Mouse (Mus musculus): ENCODE results near the gene Abi3bp. TPM values are rescaled to one million over a fixed set of nuclear protein-coding genes. Genes with fewer than 3 reads are reported as not detected.
A peak's percentile ranks its signal among the peaks of the same experiment; 100 is the strongest.

Gene Abi3bp
- polyA plus RNA-seq, 1 experiment from 2014 or later, result 0.57 TPM

GRCm38 (mm10) chr16:56646382-56647172 lies 168.9 kb downstream of the Abi3bp start:
- ATAC-seq (ENCODE audit: low FRiP score) (no peak), DNase-seq (ENCODE audit: low spot score) (no peak)
- H3K9me3 ChIP-seq (ENCODE audit: control insufficient read depth, low read length), result no peaks in the 10 kb centered on the region
- H3K36me3 ChIP-seq (ENCODE audit: control insufficient read depth, insufficient read depth, low read length), result no peaks in the 10 kb centered on the region
- no peaks in the 10 kb centered on the region for H3K4me1 ChIP-seq (replicated peaks; ENCODE audit: control insufficient read depth, insufficient read depth, low read length)
- no peaks in the 10 kb centered on the region for H3K27me3 ChIP-seq (ENCODE audit: control insufficient read depth, insufficient read depth, low read length)
- no peak overlapping the region for H3K27ac ChIP-seq (ENCODE audit: low read depth, low read length)
- 66% methylated on average over 7 of the region's 7 CpGs for WGBS
- no peak overlapping the region for H3K9ac ChIP-seq (ENCODE audit: low read depth, low read length)
- no peak overlapping the region for H3K4me2 ChIP-seq (replicated peaks; ENCODE audit: low read depth, low read length)
- H3K4me3 ChIP-seq (ENCODE audit: low read depth, low read length), result no peak overlapping the region

DNA sequence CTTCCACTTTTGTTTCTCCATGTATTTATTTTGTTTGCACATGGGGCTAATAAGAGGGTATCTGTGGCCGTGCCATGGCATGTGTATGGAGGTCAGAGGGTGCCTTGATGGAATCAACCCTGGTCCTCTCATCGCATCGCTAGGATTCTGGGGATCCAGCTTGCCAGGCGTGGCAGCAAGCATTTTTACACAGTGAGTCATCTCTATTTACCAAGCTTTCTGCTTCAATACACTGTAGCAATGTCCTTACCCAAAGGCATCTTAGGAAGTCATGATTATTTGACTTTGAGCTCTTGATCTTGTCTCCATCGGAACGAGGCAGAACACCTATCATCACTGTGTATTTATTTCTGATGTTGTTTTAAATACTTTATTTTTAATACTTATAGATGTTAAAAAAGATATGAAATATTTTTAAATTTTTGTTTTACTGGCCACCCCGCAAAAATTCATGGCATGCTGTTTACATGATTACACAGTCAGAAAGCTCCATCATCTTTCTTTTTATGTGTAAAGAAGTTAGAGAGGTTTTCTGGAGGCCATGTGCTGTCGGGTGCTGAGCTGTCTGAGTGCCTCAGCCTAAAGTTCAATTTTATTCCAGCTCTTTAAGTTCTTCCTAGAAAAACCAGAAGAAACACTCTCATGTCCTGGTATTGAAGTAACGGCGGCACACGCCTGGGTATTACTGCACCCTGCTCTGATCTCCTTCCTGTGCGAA lies 177.7 kb downstream of the Abi3bp start:
- H3K4me2 ChIP-seq (replicated peaks; ENCODE audit: low read depth, low read length), result no peak overlapping the region
- no peaks in the 10 kb centered on the region for H3K9me3 ChIP-seq (ENCODE audit: control insufficient read depth, low read length)
- no peak overlapping the region for H3K4me3 ChIP-seq (ENCODE audit: low read depth, low read length)
- no peak overlapping the region for H3K9ac ChIP-seq (ENCODE audit: low read depth, low read length)
- ATAC-seq (ENCODE audit: low FRiP score), result no peak
- DNase-seq (ENCODE audit: low spot score), result no peak
- no peaks in the 10 kb centered on the region for H3K36me3 ChIP-seq (ENCODE audit: control insufficient read depth, insufficient read depth, low read length)
- H3K4me1 ChIP-seq (replicated peaks; ENCODE audit: control insufficient read depth, insufficient read depth, low read length), result no peaks in the 10 kb centered on the region
- WGBS, result 86% methylated on average over 12 of the region's 12 CpGs
- H3K27me3 ChIP-seq (ENCODE audit: control insufficient read depth, insufficient read depth, low read length), result no peaks in the 10 kb centered on the region
- H3K27ac ChIP-seq (ENCODE audit: low read depth, low read length), result no peak overlapping the region

DNA sequence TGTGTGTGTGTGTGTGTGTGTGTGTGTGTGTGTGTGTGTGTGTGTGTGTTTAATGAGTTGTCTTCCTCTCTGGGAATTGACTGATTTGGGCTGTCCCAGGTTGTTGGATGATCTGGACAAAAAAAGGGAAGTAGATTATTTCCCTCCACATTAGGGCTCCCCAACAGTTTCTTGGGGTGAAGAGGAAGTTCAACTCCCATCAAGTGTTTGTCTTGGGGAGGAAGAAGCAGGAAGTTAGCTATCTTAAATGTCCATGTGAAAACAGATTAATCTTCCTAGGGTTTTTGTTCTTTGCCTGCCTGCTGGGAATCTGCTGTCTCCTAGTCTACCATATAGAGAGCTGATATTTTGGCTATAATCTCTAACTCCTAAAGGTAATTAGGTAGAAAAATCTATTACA lies 181.2 kb downstream of the Abi3bp start:
- H3K4me2 ChIP-seq (replicated peaks; ENCODE audit: low read depth, low read length), result no peak overlapping the region
- H3K4me1 ChIP-seq (replicated peaks; ENCODE audit: control insufficient read depth, insufficient read depth, low read length), result no peaks in the 10 kb centered on the region
- no peak overlapping the region for H3K27ac ChIP-seq (ENCODE audit: low read depth, low read length)
- no peaks in the 10 kb centered on the region for H3K36me3 ChIP-seq (ENCODE audit: control insufficient read depth, insufficient read depth, low read length)
- H3K9me3 ChIP-seq (ENCODE audit: control insufficient read depth, low read length), result no peaks in the 10 kb centered on the region
- H3K4me3 ChIP-seq (ENCODE audit: low read depth, low read length), result no peak overlapping the region
- no peak for DNase-seq (ENCODE audit: low spot score)
- H3K9ac ChIP-seq (ENCODE audit: low read depth, low read length), result no peak overlapping the region
- ATAC-seq (ENCODE audit: low FRiP score), result no peak
- H3K27me3 ChIP-seq (ENCODE audit: control insufficient read depth, insufficient read depth, low read length), result no peaks in the 10 kb centered on the region

DNA sequence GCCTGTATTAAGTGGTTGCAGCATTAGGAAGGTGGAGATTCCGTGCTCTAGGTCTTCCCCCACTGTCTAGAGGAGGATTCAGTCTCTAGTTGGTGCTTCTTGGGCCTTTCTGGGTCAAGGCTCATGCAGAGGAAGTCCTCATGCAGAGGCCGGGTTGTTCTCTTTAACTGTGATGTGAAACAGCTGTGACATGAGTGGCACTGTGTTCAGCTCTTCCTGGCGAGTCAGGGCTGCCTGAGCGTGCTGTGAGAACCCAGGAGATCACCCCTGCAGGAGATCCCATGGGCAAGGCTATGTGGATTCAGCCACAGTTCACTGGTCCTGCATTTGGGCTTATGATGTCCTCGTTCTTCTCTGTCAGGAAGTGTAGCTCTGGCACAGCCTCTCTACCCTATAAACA lies 191.8 kb downstream of the Abi3bp start:
- H3K9ac ChIP-seq (ENCODE audit: low read depth, low read length), result no peak overlapping the region
- no peak overlapping the region for H3K4me3 ChIP-seq (ENCODE audit: low read depth, low read length)
- H3K27ac ChIP-seq (ENCODE audit: low read depth, low read length), result no peak overlapping the region
- WGBS, result 76% methylated on average over 5 of the region's 5 CpGs
- H3K4me2 ChIP-seq (replicated peaks; ENCODE audit: low read depth, low read length), result no peak overlapping the region
- no peaks in the 10 kb centered on the region for H3K36me3 ChIP-seq (ENCODE audit: control insufficient read depth, insufficient read depth, low read length)
- DNase-seq (ENCODE audit: low spot score) (no peak), ATAC-seq (ENCODE audit: low FRiP score) (no peak)
- H3K27me3 ChIP-seq (ENCODE audit: control insufficient read depth, insufficient read depth, low read length), result no peaks in the 10 kb centered on the region
- H3K4me1 ChIP-seq (replicated peaks; ENCODE audit: control insufficient read depth, insufficient read depth, low read length), result no peaks in the 10 kb centered on the region
- H3K9me3 ChIP-seq (ENCODE audit: control insufficient read depth, low read length), result no peaks in the 10 kb centered on the region

DNA sequence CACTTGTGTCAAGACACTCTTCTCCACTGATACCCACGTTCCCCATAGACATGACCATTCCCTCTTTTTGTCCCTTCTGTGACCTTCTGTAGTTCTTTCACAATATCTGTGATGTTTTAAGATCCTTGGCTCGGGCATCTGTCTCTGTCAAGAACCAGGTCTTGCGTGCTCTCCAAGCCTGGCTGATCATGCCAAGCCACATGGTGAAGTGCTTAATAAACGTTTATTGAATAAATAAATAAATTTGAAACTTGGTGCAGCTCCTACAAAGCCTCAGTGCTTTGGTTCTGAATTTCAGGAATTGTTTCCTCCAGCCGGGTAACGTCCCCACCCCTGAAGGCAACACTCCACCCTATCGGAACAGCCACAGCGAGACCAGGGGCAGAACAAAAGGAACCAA lies 193.3 kb downstream of the Abi3bp start:
- 84% methylated on average over 8 of the region's 8 CpGs for WGBS
- no peaks in the 10 kb centered on the region for H3K9me3 ChIP-seq (ENCODE audit: control insufficient read depth, low read length)
- no peak overlapping the region for H3K4me3 ChIP-seq (ENCODE audit: low read depth, low read length)
- H3K9ac ChIP-seq (ENCODE audit: low read depth, low read length), result no peak overlapping the region
- DNase-seq (ENCODE audit: low spot score), result no peak
- no peaks in the 10 kb centered on the region for H3K27me3 ChIP-seq (ENCODE audit: control insufficient read depth, insufficient read depth, low read length)
- ATAC-seq (ENCODE audit: low FRiP score), result no peak
- H3K36me3 ChIP-seq (ENCODE audit: control insufficient read depth, insufficient read depth, low read length), result no peaks in the 10 kb centered on the region
- no peak overlapping the region for H3K27ac ChIP-seq (ENCODE audit: low read depth, low read length)
- no peak overlapping the region for H3K4me2 ChIP-seq (replicated peaks; ENCODE audit: low read depth, low read length)
- H3K4me1 ChIP-seq (replicated peaks; ENCODE audit: control insufficient read depth, insufficient read depth, low read length), result no peaks in the 10 kb centered on the region

- H3K9me3 ChIP-seq (ENCODE audit: control insufficient read depth, low read length), result no peaks in the 10 kb centered on the region
- H3K4me3 ChIP-seq (ENCODE audit: low read depth, low read length), result no peak overlapping the region
- no peak overlapping the region for H3K27ac ChIP-seq (ENCODE audit: low read depth, low read length)
- H3K9ac ChIP-seq (ENCODE audit: low read depth, low read length), result no peak overlapping the region
- DNase-seq (ENCODE audit: low spot score) (no peak), ATAC-seq (ENCODE audit: low FRiP score) (no peak)
- no peaks in the 10 kb centered on the region for H3K36me3 ChIP-seq (ENCODE audit: control insufficient read depth, insufficient read depth, low read length)
- no peak overlapping the region for H3K4me2 ChIP-seq (replicated peaks; ENCODE audit: low read depth, low read length)
- no peaks in the 10 kb centered on the region for H3K4me1 ChIP-seq (replicated peaks; ENCODE audit: control insufficient read depth, insufficient read depth, low read length)
- 82% methylated on average over 2 of the region's 2 CpGs for WGBS
- H3K27me3 ChIP-seq (ENCODE audit: control insufficient read depth, insufficient read depth, low read length), result no peaks in the 10 kb centered on the region
Observed at GRCm38 (mm10) chr16:56673420-56673819, 195.7 kb downstream of the Abi3bp start.

DNA sequence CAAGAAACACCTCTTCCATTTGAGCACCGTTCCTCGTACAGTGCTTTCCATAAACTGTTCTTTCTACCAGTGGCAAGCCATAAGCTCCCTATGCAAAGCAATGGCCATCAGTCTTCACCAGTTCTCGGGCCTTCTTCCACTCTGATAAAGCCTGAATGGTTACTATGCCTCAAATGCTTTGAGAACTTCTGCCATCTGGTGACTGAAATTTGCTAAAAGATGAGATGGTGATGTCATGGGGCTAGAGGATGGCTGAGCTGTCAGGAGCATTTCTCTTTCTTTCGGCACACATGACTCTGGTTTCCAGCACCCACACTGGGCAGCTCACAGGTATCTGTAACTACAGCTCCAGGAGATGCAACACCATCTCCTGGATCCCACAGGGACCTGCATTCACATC lies 199.5 kb downstream of the Abi3bp start:
- H3K9ac ChIP-seq (ENCODE audit: low read depth, low read length), result no peak overlapping the region
- WGBS, result 69% methylated on average over 4 of the region's 4 CpGs
- H3K27ac ChIP-seq (ENCODE audit: low read depth, low read length), result no peak overlapping the region
- H3K36me3 ChIP-seq (ENCODE audit: control insufficient read depth, insufficient read depth, low read length), result no peaks in the 10 kb centered on the region
- no peak for ATAC-seq (ENCODE audit: low FRiP score)
- no peak overlapping the region for H3K4me2 ChIP-seq (replicated peaks; ENCODE audit: low read depth, low read length)
- H3K4me3 ChIP-seq (ENCODE audit: low read depth, low read length), result no peak overlapping the region
- H3K9me3 ChIP-seq (ENCODE audit: control insufficient read depth, low read length), result no peaks in the 10 kb centered on the region
- no peaks in the 10 kb centered on the region for H3K4me1 ChIP-seq (replicated peaks; ENCODE audit: control insufficient read depth, insufficient read depth, low read length)
- DNase-seq (ENCODE audit: low spot score), result peak; percentile 14
- H3K27me3 ChIP-seq (ENCODE audit: control insufficient read depth, insufficient read depth, low read length), result no peaks in the 10 kb centered on the region

GRCm38 (mm10) chr16:56681010-56681645 lies 203.4 kb downstream of the Abi3bp start:
- ATAC-seq (ENCODE audit: low FRiP score) (no peak; the same call in 1 of the 2 replicates), DNase-seq (ENCODE audit: low spot score) (no peak)
- H3K27me3 ChIP-seq (ENCODE audit: control insufficient read depth, insufficient read depth, low read length), result no peaks in the 10 kb centered on the region
- H3K9ac ChIP-seq (ENCODE audit: low read depth, low read length), result no peak overlapping the region
- no peak overlapping the region for H3K4me2 ChIP-seq (replicated peaks; ENCODE audit: low read depth, low read length)
- 82% methylated on average over 8 of the region's 8 CpGs for WGBS
- H3K27ac ChIP-seq (ENCODE audit: low read depth, low read length), result no peak overlapping the region
- no peaks in the 10 kb centered on the region for H3K9me3 ChIP-seq (ENCODE audit: control insufficient read depth, low read length)
- H3K4me1 ChIP-seq (replicated peaks; ENCODE audit: control insufficient read depth, insufficient read depth, low read length), result no peaks in the 10 kb centered on the region
- no peak overlapping the region for H3K4me3 ChIP-seq (ENCODE audit: low read depth, low read length)
- H3K36me3 ChIP-seq (ENCODE audit: control insufficient read depth, insufficient read depth, low read length), result no peaks in the 10 kb centered on the region

Data from hindbrain, embryonic 11.5 days (tissue).